Mouse (Mus musculus): ENCODE measurements around the gene Prkra. TPM values are rescaled to one million over a fixed set of nuclear protein-coding genes. Genes with fewer than 3 reads are reported as not detected.

Gene Prkra
- polyA plus RNA-seq (2016; fragmentation: Nextera tagmentation; extraction: Ambion mirVana) = 84.4 and 85.0 TPM in 2 replicates

- peak; percentile 100 for DNase-seq (ENCODE audit: low spot score)
- H3K4me1 ChIP-seq = peaks cover 23% of the 10 kb centered on the region
- H3K27ac ChIP-seq (replicated peaks) = peak within 1 kb of the TSS; percentile 95
- under 1% methylated on average over 42 of the region's 42 CpGs for WGBS
- H3K36me3 ChIP-seq (replicated peaks) = peaks cover 23% of the 10 kb centered on the region
- no peaks in the 10 kb centered on the region for H3K27me3 ChIP-seq (replicated peaks; ENCODE audit: low read depth, poor library complexity, severe bottlenecking)
- H3K9me3 ChIP-seq = no peaks in the 10 kb centered on the region
- H3K4me3 ChIP-seq = peak within 1 kb of the TSS; percentile 80
Measured at GRCm38 (mm10) chr2:76647883-76648570, at the start of gene Prkra, which contains the start of gene Pjvk. Prkra (minus strand) TSS chr2:76648015. Pjvk (plus strand) TSS chr2:76648476.

- Histone ChIP-seq H3K9me3 (no peaks in the 10 kb centered on the region), H3K4me3 (no peak overlapping the region), H3K36me3 (replicated peaks) (peaks cover 96% of the 10 kb centered on the region), H3K27me3 (replicated peaks; ENCODE audit: low read depth, poor library complexity, severe bottlenecking) (no peaks in the 10 kb centered on the region), H3K27ac (replicated peaks) (no peak overlapping the region), H3K4me1 (no peaks in the 10 kb centered on the region)
- 88% methylated on average over 6 of the region's 6 CpGs for WGBS
- no peak for DNase-seq (ENCODE audit: low spot score)
Measured at GRCm38 (mm10) chr2:76695290-76695689, 47.5 kb upstream of the Prkra start.

- no peak for DNase-seq (ENCODE audit: low spot score)
- 81% methylated on average over 5 of the region's 5 CpGs for WGBS
Measured at GRCm38 (mm10) chr2:76693765-76694164, 46.0 kb upstream of the Prkra start.

GRCm38 (mm10) chr2:76690436-76691204, 42.8 kb upstream of the Prkra start:
- H3K27me3 ChIP-seq (replicated peaks; ENCODE audit: low read depth, poor library complexity, severe bottlenecking) = no peaks in the 10 kb centered on the region
- H3K4me3 ChIP-seq = no peak overlapping the region
- DNase-seq (ENCODE audit: low spot score) = no peak
- peaks cover 4% of the 10 kb centered on the region; the same call in 1 of the 2 replicates for H3K4me1 ChIP-seq
- no peaks in the 10 kb centered on the region for H3K9me3 ChIP-seq
- peaks cover 92% of the 10 kb centered on the region for H3K36me3 ChIP-seq (replicated peaks)
- 88% methylated on average over 12 of the region's 12 CpGs for WGBS
- H3K27ac ChIP-seq (replicated peaks) = no peak overlapping the region

More at GRCm38 (mm10) chr2:76693765-76694164, 46.0 kb upstream of the Prkra start:
- no peaks in the 10 kb centered on the region for H3K4me1 ChIP-seq
- H3K36me3 ChIP-seq (replicated peaks) = peaks cover 92% of the 10 kb centered on the region
- H3K9me3 ChIP-seq = no peaks in the 10 kb centered on the region
- no peaks in the 10 kb centered on the region for H3K27me3 ChIP-seq (replicated peaks; ENCODE audit: low read depth, poor library complexity, severe bottlenecking)
- H3K4me3 ChIP-seq = no peak overlapping the region
- no peak overlapping the region for H3K27ac ChIP-seq (replicated peaks)

- Histone ChIP-seq H3K27ac (replicated peaks) (no peak overlapping the region), H3K4me1 (peaks cover 4% of the 10 kb centered on the region; the same call in 1 of the 2 replicates), H3K36me3 (replicated peaks) (peaks cover 91% of the 10 kb centered on the region), H3K4me3 (no peak overlapping the region), H3K27me3 (replicated peaks; ENCODE audit: low read depth, poor library complexity, severe bottlenecking) (no peaks in the 10 kb centered on the region), H3K9me3 (no peaks in the 10 kb centered on the region)
- DNase-seq (ENCODE audit: low spot score) = no peak
- 56% methylated on average over 7 of the region's 7 CpGs for WGBS
Measured at GRCm38 (mm10) chr2:76688162-76688561, 40.3 kb upstream of the Prkra start.

- Histone ChIP-seq H3K4me1 (peaks cover 4% of the 10 kb centered on the region; the same call in 1 of the 2 replicates), H3K36me3 (replicated peaks) (peaks cover 91% of the 10 kb centered on the region), H3K4me3 (no peak overlapping the region), H3K27ac (replicated peaks) (no peak overlapping the region), H3K9me3 (no peaks in the 10 kb centered on the region), H3K27me3 (replicated peaks; ENCODE audit: low read depth, poor library complexity, severe bottlenecking) (no peaks in the 10 kb centered on the region)
- DNase-seq (ENCODE audit: low spot score) = no peak
- WGBS = 76% methylated on average over 3 of the region's 3 CpGs
Measured at GRCm38 (mm10) chr2:76687608-76688007, 39.8 kb upstream of the Prkra start.

- no peaks in the 10 kb centered on the region for H3K9me3 ChIP-seq
- WGBS = 93% methylated on average over 3 of the region's 3 CpGs
- H3K27me3 ChIP-seq (replicated peaks; ENCODE audit: low read depth, poor library complexity, severe bottlenecking) = no peaks in the 10 kb centered on the region
- no peak overlapping the region for H3K27ac ChIP-seq (replicated peaks)
- peaks cover 91% of the 10 kb centered on the region for H3K36me3 ChIP-seq (replicated peaks)
- peaks cover 4% of the 10 kb centered on the region; the same call in 1 of the 2 replicates for H3K4me1 ChIP-seq
- H3K4me3 ChIP-seq = no peak overlapping the region
- DNase-seq (ENCODE audit: low spot score) = no peak
Measured at GRCm38 (mm10) chr2:76686986-76687385, 39.2 kb upstream of the Prkra start.

GRCm38 (mm10) chr2:76682301-76682700, 34.5 kb upstream of the Prkra start:
- DNase-seq (ENCODE audit: low spot score) = no peak
- Histone ChIP-seq H3K4me1 (peaks cover 1% of the 10 kb centered on the region; the same call in 1 of the 2 replicates), H3K9me3 (no peaks in the 10 kb centered on the region), H3K4me3 (no peak overlapping the region), H3K36me3 (replicated peaks) (peaks cover 90% of the 10 kb centered on the region), H3K27me3 (replicated peaks; ENCODE audit: low read depth, poor library complexity, severe bottlenecking) (no peaks in the 10 kb centered on the region), H3K27ac (replicated peaks) (no peak overlapping the region)
- WGBS = 92% methylated on average over 8 of the region's 8 CpGs

- WGBS = 70% methylated on average over 13 of the region's 13 CpGs
- no peak for DNase-seq (ENCODE audit: low spot score)
- Histone ChIP-seq H3K27ac (replicated peaks) (peak overlapping the region; percentile 91), H3K36me3 (replicated peaks) (peaks cover 34% of the 10 kb centered on the region), H3K4me3 (peak overlapping the region; percentile 93), H3K27me3 (replicated peaks; ENCODE audit: low read depth, poor library complexity, severe bottlenecking) (no peaks in the 10 kb centered on the region), H3K9me3 (no peaks in the 10 kb centered on the region), H3K4me1 (peaks cover 38% of the 10 kb centered on the region)
Measured at GRCm38 (mm10) chr2:76676401-76677226, 28.8 kb upstream of the Prkra start.

- 17% methylated on average over 4 of the region's 4 CpGs for WGBS
- Histone ChIP-seq H3K9me3 (no peaks in the 10 kb centered on the region), H3K4me3 (peak overlapping the region; percentile 93), H3K27me3 (replicated peaks; ENCODE audit: low read depth, poor library complexity, severe bottlenecking) (no peaks in the 10 kb centered on the region), H3K36me3 (replicated peaks) (peaks cover 31% of the 10 kb centered on the region), H3K4me1 (peaks cover 40% of the 10 kb centered on the region), H3K27ac (replicated peaks) (peak overlapping the region; percentile 91)
- DNase-seq (ENCODE audit: low spot score) = no peak
Measured at GRCm38 (mm10) chr2:76675949-76676348, 28.1 kb upstream of the Prkra start.

- WGBS = under 1% methylated on average over 44 of the region's 44 CpGs
- no peak for DNase-seq (ENCODE audit: low spot score)
- H3K4me3 ChIP-seq = peak overlapping the region; percentile 93
- no peaks in the 10 kb centered on the region for H3K27me3 ChIP-seq (replicated peaks; ENCODE audit: low read depth, poor library complexity, severe bottlenecking)
- peak overlapping the region; percentile 91 for H3K27ac ChIP-seq (replicated peaks)
- H3K9me3 ChIP-seq = no peaks in the 10 kb centered on the region
- peaks cover 28% of the 10 kb centered on the region for H3K36me3 ChIP-seq (replicated peaks)
- peaks cover 40% of the 10 kb centered on the region for H3K4me1 ChIP-seq
Measured at GRCm38 (mm10) chr2:76675451-76675850, 27.6 kb upstream of the Prkra start.
